Mouse (Mus musculus) kidney, adult 8-10 months (tissue): Measurements from ENCODE around the gene Nup160.

Experiments
- DNase-seq, 2 experiments: peaks; one replicate each; pipeline ENCODE4 v3.0.0; 2022

The Nup160 gene

GRCm38 (mm10) chr2:90745740-90746537 lies 68.9 kb downstream of the Nup160 start:
- no peak for DNase-seq

- DNase-seq = peak; percentile 17 to 26
Observed at GRCm38 (mm10) chr2:90746538-90746865, 69.5 kb downstream of the Nup160 start.

GRCm38 (mm10) chr2:90747131-90747530 lies 70.1 kb downstream of the Nup160 start:
- no peak for DNase-seq

- no peak for DNase-seq
Observed at GRCm38 (mm10) chr2:90749676-90750459, 72.9 kb downstream of the Nup160 start.

GRCm38 (mm10) chr2:90753565-90753964 lies 76.5 kb downstream of the Nup160 start:
- no peak for DNase-seq

- DNase-seq = no peak
Observed at GRCm38 (mm10) chr2:90754188-90754587, 77.2 kb downstream of the Nup160 start.

GRCm38 (mm10) chr2:90765123-90765522 lies 88.1 kb downstream of the Nup160 start:
- no peak for DNase-seq

- no peak for DNase-seq
Observed at GRCm38 (mm10) chr2:90781323-90781722, 104.3 kb downstream of the Nup160 start.

GRCm38 (mm10) chr2:90781938-90782337 lies 104.9 kb downstream of the Nup160 start:
- no peak for DNase-seq

GRCm38 (mm10) chr2:90782458-90782857 lies 105.4 kb downstream of the Nup160 start, which contains the start of gene Agbl2:
Gene Agbl2, plus strand, starts transcription at chr2:90782727.
- DNase-seq = no peak

GRCm38 (mm10) chr2:90782901-90783486 lies 106.0 kb downstream of the Nup160 start:
- no peak for DNase-seq
